Comparison of ENCODE assay signal across 10 mouse cellular contexts in genomic region chr1:182951298-182951697, GRCm38 (mm10). TPM values are rescaled to one million over a fixed set of nuclear protein-coding genes. Genes with fewer than 3 reads are reported as not detected.
DNase-seq lines count a peak whose midpoint lies in the region; ATAC-seq lines count a peak whose summit lies in the region.
"Had no signal": no experiment of that assay in that cellular context is flagged by ENCODE, and none has a peak within 500 bp of the region (broad histone marks: within the 10 kb centered on the region; RNA-seq: fewer than 3 reads in every experiment).

No protein-coding gene starts in this region.

- H3K9ac ChIP-seq in intestine, embryonic 16.5 days (ENCODE audit: low read depth, low read length): no peak overlapping the region
- H3K9ac ChIP-seq: embryonic facial prominence, embryonic 13.5 days; liver, embryonic 14.5 days had no signal

- H3K4me2 ChIP-seq in intestine, embryonic 16.5 days (ENCODE audit: low read depth, low read length): no peak overlapping the region
- H3K4me2 ChIP-seq: embryonic facial prominence, embryonic 13.5 days had no signal

- ATAC-seq in common myeloid progenitor, adult 5-6 weeks (replicated peaks; ENCODE audit: low read depth, poor library complexity, severe bottlenecking): peak; percentile 52
- ATAC-seq in intestine, embryonic 16.5 days: 0 out of 2 replicates have a peak, but pooled peaks have one; percentile 11
- peak; percentile 20; the same call in 1 of the 2 replicates for ATAC-seq in neutrophil, adult 5-6 weeks (ENCODE audit: extremely low read depth, insufficient number of reproducible peaks, low FRiP score, poor library complexity, severe bottlenecking)

- no peaks in the 10 kb centered on the region for H3K27me3 ChIP-seq in intestine, embryonic 16.5 days (replicated peaks; ENCODE audit: control insufficient read depth, insufficient read depth, low read length)

- no peaks in the 10 kb centered on the region for H3K9me3 ChIP-seq in intestine, embryonic 16.5 days (ENCODE audit: control insufficient read depth, low read length)
- H3K9me3 ChIP-seq: embryonic facial prominence, embryonic 13.5 days had no signal

- H3K4me1 ChIP-seq in intestine, embryonic 16.5 days (ENCODE audit: control insufficient read depth, insufficient read depth, low read length): peaks cover 32% of the 10 kb centered on the region

- 45% methylated on average over 9 of the region's 9 CpGs for WGBS in intestine, embryonic 16.5 days

- DNase-seq in layer of hippocampus, adult 11-12 months (ENCODE audit: low spot score): peak; percentile 54
- no peak for DNase-seq in layer of hippocampus, adult 9-10 months (ENCODE audit: low spot score)
- no peak for DNase-seq in retina, postnatal 1 day
- DNase-seq in thymus, postnatal 36 days: no peak
- no peak for DNase-seq in kidney, postnatal 14 days

- H3K36me3 ChIP-seq in intestine, embryonic 16.5 days (ENCODE audit: control insufficient read depth, insufficient read depth, low read length): no peaks in the 10 kb centered on the region
- H3K36me3 ChIP-seq: embryonic facial prominence, embryonic 13.5 days had no signal

- no peak overlapping the region for H3K4me3 ChIP-seq in intestine, embryonic 16.5 days (ENCODE audit: low read length)
- H3K4me3 ChIP-seq: embryonic facial prominence, embryonic 13.5 days had no signal

- H3K27ac ChIP-seq in intestine, embryonic 16.5 days (ENCODE audit: low read length): no peak overlapping the region
- H3K27ac ChIP-seq: embryonic facial prominence, embryonic 13.5 days; liver, embryonic 14.5 days had no signal

RNA-seq across cellular contexts. Expression of gene Tlr5, which starts 3.3 kb away (rescaled TPM):
- total RNA-seq in common myeloid progenitor, adult 5-6 weeks (2017): not detected in 2 replicates
- polyA plus RNA-seq in intestine, embryonic 16.5 days (2015; fragmentation: Nextera tagmentation; extraction: Ambion mirVana): 4.6 and 4.8 TPM in 2 replicates
- 7.4 and 12.0 TPM in 2 replicates for total RNA-seq in neutrophil, adult 5-6 weeks (2017)
